Mouse (Mus musculus): Measurements from ENCODE around the gene Dnah8. TPM values are rescaled to one million over a fixed set of nuclear protein-coding genes. Genes with fewer than 3 reads are reported as not detected.
A peak's percentile ranks its signal among the peaks of the same experiment; 100 is the strongest.

Dnah8 gene
- total RNA-seq, 4 experiments from 2014 or later = 0.62 to 1.7 (median 1.0) TPM

DNA sequence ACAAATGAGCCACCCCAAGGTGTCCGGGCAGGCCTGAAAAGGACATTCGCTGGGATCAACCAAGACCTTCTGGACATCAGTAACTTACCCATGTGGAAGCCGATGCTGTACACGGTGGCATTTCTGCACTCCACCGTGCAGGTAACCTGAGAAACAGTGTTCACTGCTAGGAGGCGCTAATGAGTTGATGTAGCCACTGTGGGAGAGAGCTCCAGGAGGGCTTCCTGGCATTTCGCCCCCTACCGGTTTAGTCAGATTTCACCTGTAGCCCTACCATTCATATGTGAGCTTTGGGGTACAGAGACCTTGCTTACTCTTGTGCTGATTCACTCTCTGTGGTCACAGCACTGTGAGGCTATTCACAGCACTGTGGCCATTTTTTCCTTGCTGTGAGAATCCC is 195.0 kb downstream of the Dnah8 start:
- no peak for DNase-seq (ENCODE audit: low spot score)

DNA sequence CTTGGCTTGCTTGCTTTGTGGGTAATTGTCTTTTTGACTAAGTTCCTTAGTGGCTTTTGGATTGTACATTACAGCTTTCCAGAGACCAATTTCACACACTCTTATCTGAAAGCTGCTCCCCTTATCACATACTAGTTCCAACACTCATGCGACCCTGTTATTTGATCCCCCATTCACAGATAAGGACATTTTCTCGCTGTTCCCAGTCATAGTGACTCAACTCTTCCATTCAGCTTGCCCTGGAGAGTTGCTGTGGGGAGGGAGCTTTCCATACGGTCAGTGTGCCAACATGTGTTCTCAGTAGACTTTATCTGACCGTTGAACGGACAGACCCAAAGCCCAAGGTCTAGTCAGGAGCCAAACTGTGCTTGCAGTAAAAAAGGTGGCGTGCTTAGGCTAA is 197.0 kb downstream of the Dnah8 start:
- DNase-seq (ENCODE audit: low spot score) = peak; percentile 49

DNA sequence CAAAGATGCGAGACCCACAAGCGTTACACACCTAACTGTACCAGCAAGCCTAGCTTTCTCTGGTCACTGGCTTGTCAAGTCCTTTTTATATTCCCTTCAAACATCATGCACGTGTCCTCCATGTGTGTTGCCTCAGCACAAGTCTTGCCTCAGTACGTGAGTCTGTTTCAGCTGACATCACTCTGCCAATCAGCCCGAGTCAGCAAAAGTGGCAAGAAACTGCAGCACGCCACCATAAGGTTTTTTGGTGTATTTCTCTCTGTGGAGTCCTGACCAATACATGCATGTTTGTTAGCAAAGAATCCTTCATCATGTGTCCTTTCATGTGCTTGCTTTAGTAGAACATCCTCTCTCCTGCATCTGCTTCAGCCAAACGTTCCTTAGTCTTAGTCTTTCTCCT is 200.3 kb downstream of the Dnah8 start:
- no peak for DNase-seq (ENCODE audit: low spot score)

DNA sequence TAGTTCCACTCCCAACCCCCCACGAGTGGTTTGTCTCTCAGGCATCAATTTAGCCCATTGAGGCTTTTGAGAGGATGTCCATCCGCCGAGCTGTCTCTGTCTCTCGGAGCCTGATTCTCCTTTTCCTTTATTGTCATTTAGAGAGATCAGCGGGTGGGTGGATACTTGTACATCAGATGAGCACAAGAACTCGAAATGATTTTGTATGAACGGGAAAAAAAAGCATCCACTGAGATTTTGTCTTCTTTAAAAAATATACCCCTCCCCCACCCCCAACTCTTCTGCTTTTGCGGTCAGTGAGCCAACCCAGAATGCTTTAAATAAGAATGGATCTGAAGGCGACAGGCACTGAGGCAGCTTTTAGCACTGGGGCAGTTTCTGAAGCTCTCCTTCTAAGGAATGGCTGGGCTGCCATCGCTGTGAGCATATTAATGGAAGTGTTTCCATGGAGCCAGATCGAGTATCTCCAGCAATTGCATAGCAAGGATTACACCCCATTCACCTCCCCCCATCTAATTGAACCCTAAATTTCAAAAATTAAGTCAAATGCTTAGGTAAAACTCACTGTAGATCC is 201.7 kb downstream of the Dnah8 start:
- DNase-seq (ENCODE audit: low spot score) = no peak

DNA sequence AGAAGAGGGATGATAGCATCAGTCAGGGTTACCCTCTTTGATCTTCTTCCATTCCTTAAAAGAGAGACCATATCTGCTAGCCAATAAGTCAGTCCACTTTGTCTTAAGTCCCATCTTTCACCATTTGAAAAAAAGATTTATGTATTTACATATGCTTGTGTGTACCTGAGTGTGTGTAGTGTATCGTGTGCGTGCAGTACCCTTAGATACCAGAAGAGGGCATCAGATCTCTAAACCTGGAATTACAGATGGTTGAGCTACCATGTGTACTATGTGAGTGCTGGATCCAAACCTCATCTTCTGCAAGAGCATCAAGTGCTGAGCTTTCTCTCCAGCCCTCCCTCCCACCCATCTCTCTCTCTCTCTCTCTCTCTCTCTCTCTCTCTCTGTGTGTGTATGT is 207.0 kb downstream of the Dnah8 start:
- no peak for DNase-seq (ENCODE audit: low spot score)

DNA sequence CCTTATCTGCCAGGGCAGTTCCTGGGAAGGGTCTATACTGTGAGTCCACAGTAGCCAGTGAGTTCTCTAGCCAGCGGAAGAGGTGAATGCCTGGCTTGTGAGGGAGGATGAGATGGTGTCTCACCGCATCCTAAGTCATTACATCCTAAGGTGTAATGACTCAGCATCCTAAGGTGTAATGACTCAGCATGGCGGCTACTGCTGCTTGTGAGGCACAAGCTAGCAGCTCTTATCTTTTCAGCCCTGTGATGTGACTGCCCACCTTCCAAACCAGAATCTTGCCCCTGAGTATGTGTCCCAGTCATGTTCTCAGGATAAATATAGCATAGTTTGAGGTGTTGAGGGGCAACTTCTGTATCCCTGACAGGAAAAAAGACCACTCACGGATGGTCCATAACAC is 211.3 kb downstream of the Dnah8 start:
- no peak for DNase-seq (ENCODE audit: low spot score)

DNA sequence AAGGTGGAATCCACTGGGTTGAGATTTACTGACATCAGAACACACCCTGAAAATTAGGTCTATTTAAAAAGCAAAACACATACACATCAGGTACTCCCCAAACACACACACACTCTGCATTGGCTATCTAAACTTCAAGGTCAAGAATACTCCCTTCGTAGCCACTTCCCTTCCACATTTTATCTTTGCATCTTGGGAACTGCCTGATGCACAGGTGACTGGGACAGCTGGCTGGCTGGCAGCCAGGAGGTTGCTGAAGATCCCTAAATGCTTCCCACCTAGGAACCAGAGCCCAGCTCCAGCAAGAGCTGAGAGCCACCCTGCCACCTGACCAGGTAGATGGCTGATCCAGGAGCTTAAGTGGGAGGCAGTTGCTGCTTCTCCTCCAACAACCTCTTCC is 212.9 kb downstream of the Dnah8 start:
- no peak for DNase-seq (ENCODE audit: low spot score)

DNA sequence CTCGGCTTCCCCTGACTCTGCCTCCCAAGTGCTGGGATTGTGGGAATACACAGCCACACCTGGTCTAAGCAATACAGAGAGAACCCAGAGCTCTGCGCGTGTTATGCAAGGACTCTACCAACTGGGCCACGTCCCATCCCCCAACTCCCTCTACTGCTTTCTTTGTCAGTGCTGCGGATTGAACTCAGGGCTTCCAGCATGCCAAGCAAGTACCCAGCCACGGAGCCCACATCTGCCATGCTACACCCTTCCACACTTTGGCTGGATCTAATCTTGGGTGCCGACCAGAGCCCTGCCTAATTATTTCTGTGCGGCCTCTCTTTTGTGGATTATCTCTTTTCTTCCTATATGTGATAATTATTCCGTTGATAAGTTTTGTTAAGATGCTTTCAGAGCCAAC is 215.9 kb downstream of the Dnah8 start:
- DNase-seq (ENCODE audit: low spot score) = no peak

DNA sequence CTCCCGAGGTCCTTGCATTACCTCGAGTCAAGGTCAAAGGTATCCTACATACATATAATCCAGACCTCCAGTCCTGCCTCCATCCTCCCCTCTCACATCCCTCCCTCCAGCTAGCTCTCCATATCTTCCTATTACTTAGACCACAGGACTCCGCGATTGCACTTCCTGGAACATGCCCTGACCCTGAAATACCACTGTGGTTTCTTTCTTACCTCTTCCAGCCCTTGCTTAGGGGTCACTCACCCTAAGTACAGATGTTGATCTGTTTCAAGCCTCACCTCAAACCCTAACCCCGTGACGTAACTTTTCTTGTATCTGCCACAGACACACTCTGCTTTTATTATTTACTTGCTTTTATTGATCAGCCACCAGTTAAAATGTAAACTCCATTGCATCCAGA is 218.2 kb downstream of the Dnah8 start:
- no peak for DNase-seq (ENCODE audit: low spot score)

DNA sequence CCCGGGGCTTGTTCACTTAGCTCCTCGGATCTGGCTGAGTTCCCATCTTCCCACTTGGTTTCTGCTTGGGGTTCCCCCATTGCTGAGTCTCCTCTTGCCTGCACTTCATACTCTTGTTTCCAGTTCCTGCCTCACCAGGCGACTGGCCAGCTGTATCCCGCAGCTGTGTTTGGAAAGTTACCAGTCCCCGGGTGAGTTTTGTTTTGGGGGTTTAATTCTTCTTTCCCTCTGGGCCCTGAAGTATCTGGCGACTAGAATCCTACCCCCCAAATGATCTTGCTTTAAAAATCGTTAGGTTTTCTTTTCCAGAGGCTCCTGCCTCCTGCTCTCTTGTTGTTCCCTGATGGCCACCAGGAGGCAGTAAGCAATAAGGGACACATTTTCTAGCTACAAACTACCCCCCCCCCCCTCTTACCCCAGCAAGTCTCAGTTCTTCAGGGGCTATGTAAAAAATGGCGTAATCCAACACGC is 220.2 kb downstream of the Dnah8 start:
- no peak for DNase-seq (ENCODE audit: low spot score)

DNA sequence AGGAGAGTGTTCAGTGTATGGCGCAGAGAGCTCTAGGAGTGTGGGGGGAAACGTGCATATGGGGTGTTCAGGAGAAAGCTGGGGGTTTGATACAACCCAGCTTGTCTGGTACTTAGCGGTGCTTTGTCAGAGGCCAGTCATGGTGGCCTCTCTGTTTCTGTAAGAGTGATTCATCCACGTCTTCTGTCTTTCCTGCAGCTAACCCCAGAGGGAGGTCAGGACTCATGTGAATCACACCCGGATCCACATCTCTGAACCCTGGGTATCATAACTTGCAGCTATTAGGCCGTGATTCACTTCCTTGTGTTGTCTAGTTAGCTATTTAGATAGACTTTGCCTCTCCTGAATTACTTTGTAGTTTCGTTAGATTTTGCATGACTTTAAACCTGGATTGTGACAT is 223.3 kb downstream of the Dnah8 start:
- no peak for DNase-seq (ENCODE audit: low spot score)

DNA sequence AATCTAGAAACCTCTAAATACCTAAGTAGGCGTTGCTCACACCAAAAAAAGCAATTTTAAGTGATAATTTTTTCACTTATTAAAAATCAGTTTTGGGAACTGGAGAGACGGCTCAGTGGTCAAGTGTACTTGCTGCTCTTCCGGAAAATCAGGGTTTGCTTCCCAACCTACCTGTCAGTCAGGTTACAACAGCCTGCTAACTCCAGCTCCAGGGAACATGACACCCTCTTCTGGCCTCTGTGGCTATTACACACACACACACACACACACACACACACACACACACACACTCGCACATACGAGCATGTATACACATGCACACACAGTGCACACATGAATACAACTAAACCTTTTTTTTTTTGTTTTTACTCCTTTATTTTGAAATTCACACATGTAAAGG is 223.9 kb downstream of the Dnah8 start:
- no peak for DNase-seq (ENCODE audit: low spot score)

DNA sequence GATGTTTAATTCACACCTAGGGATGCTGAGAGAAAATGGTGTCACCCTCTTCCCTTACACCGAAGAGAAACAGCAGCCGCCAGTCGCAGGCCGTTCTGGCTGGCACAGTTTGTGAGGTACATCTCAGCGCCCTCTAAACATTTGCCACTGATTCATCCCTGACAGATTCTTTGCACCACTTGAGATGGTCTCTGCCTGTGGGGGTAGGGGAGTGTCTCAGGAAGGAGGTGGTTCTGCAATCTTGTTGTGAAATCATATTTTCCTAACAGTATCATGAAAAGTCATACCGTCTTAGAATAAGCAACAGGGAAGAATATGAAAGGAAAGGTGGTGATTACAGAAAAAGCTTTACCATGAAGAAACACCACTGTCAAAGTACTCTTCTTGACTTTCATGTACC is 224.7 kb downstream of the Dnah8 start:
- DNase-seq (ENCODE audit: low spot score) = no peak

DNA sequence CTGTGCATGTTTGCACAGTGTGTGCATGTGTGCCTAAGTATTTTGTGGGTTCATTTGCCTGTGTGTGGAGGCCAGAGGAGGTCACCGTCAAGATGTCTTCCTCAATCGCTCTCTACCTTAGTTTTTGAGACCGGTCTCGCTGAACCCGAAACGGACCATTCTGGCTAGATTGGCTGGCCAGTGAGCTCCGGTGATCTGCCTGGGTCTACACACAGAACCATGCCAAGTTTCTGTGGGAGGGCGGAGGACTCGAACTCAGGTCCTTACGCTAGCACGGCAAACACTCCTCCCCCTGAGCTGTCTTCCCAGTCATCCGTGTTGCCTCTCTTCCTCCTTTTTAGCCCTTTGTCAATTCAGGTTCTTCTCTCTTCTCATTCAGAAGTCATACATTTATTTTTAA is 225.7 kb downstream of the Dnah8 start:
- DNase-seq (ENCODE audit: low spot score) = no peak

DNA sequence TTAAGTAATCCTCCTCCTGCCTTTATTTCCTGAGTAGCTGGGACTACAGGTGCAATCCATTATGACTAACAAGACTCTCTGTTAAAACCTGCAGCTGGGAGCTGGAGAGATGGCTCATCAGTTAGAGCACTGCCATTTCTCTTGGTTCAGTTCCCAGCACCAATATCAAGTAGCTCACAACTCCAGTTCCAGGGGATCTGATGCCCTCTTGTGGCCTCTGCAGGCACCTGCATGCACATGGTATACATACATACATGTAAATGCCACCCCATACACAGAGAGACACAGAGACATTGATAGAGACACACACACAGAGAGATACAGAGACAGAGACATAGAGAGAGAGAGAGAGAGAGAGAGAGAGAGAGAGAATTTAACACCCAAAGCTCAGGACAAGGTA is 228.2 kb downstream of the Dnah8 start:
- DNase-seq (ENCODE audit: low spot score) = no peak

DNA sequence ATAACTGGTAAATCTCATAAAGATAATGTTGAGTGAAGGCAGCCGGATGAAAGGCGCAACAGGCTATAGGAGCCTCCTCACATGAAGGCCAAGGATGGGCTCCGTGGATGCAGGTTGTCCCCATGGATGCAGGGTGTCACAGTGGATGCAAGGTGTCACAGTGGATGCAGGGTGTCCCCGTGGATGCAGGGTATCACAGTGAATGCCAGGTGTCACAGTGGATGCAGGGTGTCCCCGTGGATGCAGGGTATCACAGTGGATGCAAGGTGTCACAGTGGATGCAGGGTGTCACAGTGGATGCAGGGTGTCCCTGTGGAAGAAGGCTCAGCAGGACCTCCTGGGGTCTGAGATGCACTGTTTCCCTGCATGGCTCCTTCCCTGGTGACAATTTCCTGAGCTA is 233.2 kb downstream of the Dnah8 start:
- no peak for DNase-seq (ENCODE audit: low spot score)

DNA sequence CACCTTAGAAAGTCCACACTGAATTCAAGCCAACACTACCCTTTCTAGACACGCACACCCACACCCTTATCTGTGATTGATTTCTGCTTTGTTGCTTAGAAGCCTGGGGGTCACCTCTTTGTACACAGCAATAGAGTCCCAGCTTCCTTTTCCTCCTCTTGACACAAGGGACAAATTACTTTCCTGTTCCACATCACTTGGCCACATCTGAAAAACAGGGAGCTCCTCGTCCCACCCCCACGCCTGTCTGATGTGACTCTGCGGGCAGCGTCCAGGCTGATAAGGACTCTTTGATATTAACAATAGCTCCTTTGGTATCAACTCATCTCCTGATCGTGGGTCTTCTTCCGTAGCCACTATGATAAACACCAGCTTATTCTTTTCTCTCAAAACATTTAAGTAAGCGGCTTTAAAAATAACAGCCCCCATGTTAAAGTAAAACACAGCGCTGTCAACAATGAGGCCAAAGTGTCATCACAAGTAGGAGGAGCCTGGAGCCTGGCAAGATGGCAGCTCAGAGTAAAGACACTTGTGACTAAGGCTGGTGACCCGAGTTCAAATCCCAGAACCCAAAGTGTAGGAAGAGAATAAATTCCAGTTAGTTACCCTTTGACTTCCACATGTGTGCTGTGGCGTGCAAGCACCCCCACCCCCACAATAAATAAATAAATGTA is 234.6 kb downstream of the Dnah8 start:
- no peak for DNase-seq (ENCODE audit: low spot score)

DNA sequence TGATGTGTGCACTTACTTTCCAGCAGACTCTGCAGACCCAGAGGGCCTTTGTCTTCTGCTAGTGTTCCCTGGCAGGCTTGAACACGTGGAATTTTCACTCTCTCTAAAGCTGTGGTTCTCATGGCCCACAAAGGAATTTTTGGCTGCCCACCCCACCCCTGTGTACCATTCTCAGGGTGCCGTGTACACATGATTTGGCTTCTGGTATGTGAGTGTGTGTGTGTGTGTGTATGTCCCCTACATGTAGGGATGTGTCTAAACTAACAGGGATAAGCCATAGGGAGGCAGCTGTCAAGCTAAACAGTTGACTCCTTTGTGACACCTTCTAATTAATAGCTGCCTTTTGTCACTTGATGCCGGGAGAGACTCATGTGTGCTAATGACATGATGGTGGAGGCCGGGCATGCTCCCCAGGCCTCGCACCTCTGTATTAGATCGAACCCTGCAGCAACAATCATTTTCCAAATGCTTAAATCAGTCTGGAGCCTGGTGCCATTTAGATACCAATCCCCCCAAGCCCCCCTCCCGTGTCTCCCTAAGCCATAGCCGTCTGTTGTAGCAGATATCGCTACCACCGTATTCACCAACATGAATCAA is 235.9 kb downstream of the Dnah8 start:
- DNase-seq (ENCODE audit: low spot score) = no peak

DNA sequence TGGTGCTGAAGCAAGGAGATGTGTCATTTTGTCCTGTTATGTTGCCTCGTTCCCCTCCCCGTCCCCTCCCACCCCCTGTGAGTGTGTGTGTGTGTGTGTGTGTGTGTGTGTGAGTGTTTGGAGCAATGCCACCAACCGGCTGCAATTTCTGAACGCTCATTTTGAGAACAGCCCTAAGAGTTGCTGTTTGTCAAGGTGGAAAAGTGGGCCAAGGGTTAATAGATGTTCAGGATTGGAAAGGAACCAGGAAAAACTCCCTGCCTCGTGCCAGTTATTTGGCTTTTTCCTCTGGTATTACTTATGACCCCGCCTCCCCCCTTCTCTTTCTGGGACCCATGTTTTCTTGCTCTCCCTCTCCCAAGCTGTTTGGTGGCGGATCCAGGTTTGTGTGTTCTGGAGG is 236.5 kb downstream of the Dnah8 start:
- DNase-seq (ENCODE audit: low spot score) = no peak

DNA sequence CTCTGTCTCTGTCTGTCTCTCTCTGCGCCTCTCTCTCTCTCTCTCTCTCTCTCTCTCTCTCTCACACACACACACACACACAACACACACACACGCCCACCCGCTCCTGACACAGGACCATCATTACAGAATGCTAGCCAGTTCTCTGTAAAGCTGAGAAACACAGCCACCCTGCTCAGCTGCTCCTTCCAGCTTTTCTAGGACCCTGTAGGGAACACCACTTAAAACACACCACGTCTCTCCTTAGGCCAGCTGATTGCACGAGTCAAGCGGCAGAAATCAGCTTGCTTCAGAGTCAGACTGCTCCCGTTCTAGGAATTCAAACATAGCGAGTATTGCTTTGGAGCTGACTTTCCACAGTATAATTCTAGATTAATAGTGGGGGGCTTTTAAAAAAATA is 242.1 kb downstream of the Dnah8 start:
- no peak for DNase-seq (ENCODE audit: low spot score)

DNA sequence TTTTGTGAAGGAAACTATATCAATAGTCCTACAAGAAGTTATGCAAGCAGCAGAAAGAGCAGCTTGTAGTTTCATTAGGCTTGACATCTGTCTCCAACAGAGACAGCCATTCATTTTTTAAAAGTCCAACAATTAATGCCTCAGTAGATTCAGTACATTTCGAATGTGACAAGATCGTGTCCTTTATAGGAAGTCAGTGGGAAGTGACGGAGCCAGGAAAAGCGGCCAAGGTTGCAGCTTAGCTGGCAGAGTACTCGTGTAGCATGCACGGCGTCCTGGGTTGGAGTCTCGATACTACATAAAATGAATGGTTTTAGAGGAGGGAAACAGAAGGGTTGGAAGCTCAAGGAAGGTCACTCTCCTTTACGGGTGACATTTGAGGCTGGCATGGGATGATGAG is 242.8 kb downstream of the Dnah8 start:
- peak; percentile 21 for DNase-seq (ENCODE audit: low spot score)

DNA sequence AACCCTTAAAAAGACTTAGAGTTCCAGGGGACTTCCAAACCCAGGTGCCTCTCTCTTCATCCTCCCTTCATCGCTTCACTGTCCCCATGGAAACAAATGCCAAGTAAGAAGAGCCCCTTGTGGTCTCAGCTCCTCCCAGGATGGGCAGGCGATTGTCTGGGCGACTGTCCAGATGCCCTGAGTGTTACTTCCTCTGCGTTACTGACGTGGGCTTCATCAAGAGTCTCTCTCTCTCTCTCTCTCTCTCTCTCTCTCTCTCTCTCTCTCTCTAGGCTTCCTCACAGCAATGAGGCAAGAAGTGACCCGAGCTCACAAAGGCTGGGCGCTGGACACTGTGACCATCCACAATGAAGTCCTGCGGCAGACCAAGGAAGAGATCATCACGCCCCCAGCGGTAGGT is 246.9 kb downstream of the Dnah8 start:
- DNase-seq (ENCODE audit: low spot score) = no peak

DNA sequence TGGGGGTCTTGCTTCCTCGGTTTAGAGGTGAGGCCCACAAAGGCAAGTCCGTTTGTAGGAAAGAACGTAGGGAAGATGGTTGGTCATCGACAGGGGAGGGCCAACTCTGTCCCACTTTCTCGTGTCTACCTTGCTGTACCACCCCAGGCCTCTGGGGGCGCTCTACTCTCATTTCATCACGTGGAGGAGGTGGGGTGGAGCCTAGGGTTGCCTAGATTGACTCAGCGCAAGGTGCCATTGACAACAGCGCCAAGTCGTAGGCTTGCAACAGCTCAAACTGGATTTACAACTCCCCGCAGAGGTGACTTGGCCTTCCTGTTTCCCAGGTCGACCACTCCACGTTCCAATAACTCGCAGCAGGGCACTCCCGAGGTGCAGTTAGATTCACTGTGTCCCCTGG is 250.1 kb downstream of the Dnah8 start:
- no peak for DNase-seq (ENCODE audit: low spot score)

DNA sequence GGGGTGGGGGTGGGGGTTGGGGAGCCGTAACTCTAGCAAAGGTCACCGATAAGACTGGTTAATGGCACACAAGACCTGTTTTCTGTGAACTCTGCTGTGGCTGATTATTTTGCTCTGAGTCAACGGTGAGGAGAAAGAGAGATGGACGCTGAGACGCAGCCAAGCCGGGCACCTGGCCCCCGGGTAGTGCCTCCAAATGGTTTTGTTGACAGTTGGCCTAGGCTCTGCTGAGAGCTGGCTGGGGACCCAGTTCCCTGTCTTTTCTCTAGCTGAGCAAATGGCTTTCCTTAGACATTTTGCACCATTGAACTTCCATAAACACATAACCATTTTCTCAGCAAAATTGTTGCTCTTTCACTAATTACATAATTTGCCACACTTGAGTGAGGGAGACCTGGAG is 253.3 kb downstream of the Dnah8 start:
- DNase-seq (ENCODE audit: low spot score) = no peak
